Mouse (Mus musculus) kidney, postnatal 14 days (tissue): ENCODE data around the gene Slbp.

Experiments
- DNase-seq: peaks from one replicate; pipeline ENCODE4 v3.0.0; 2022; ENCODE audit warnings: mixed read lengths

Slbp gene

GRCm38 (mm10) chr5:33627968-33628367 is 24.4 kb downstream of the Slbp start:
- peak; percentile 35 for DNase-seq

- no peak for DNase-seq
These were observed 28.6 kb downstream of the Slbp start for GRCm38 (mm10) chr5:33623766-33624165.

GRCm38 (mm10) chr5:33622671-33623070 is 29.7 kb downstream of the Slbp start:
- no peak for DNase-seq

- no peak for DNase-seq
These were observed 38.0 kb downstream of the Slbp start for GRCm38 (mm10) chr5:33614391-33614790.

- no peak for DNase-seq
These were observed 40.6 kb downstream of the Slbp start for GRCm38 (mm10) chr5:33611795-33612194.

GRCm38 (mm10) chr5:33609226-33609625 is 43.1 kb downstream of the Slbp start:
- no peak for DNase-seq

GRCm38 (mm10) chr5:33607434-33607833 is 44.9 kb downstream of the Slbp start:
- no peak for DNase-seq

- DNase-seq, result no peak
These were observed 45.7 kb downstream of the Slbp start for GRCm38 (mm10) chr5:33606631-33607030.

- no peak for DNase-seq
These were observed 47.1 kb downstream of the Slbp start for GRCm38 (mm10) chr5:33605314-33605713.

- DNase-seq, result no peak
These were observed 58.8 kb downstream of the Slbp start for GRCm38 (mm10) chr5:33593620-33594019.

- peak; percentile 74 for DNase-seq
These were observed 63.0 kb downstream of the Slbp start for GRCm38 (mm10) chr5:33589221-33589888.

GRCm38 (mm10) chr5:33588066-33588465 is 64.3 kb downstream of the Slbp start:
- DNase-seq, result no peak

- no peak for DNase-seq
These were observed 64.8 kb downstream of the Slbp start for GRCm38 (mm10) chr5:33587498-33588058.
